ENCODE assay signal across 17 mouse cellular contexts in genomic region chr9:59310582-59311283, GRCm38 (mm10). TPM values are rescaled to one million over a fixed set of nuclear protein-coding genes. Genes with fewer than 3 reads are reported as not detected.
DNase-seq lines count a peak whose midpoint lies in the region; ATAC-seq and TF ChIP-seq lines count a peak whose summit lies in the region.
"Had no signal": no experiment of that assay in that cellular context is flagged by ENCODE, and none has a peak within 500 bp of the region (broad histone marks: within the 10 kb centered on the region; RNA-seq: fewer than 3 reads in every experiment).

No protein-coding gene starts in this region.

- 67% methylated on average over 8 of the region's 8 CpGs for WGBS in heart, adult 2 months
- 86% methylated on average over 8 of the region's 8 CpGs for WGBS in heart, embryonic 12.5 days
- 50% methylated on average over 8 of the region's 8 CpGs for WGBS in lung, postnatal 0 days

- intact Hi-C loops in heart, adult 2 months (cut with DNase I) = no loop called here

- TF ChIP-seq CTCF in heart, adult 2 months (IDR thresholded peaks at IDR 0.05) = no peak
- no peak for TF ChIP-seq CTCF in lung, postnatal 0 days (IDR thresholded peaks at IDR 0.05)

- H3K4me2 ChIP-seq in heart, embryonic 12.5 days = no peak overlapping the region
- H3K4me2 ChIP-seq in lung, postnatal 0 days (replicated peaks; ENCODE audit: low read depth, low read length) = 0 out of 2 replicates have a peak overlapping the region, but pooled peaks have one; percentile 19
- H3K4me2 ChIP-seq: hindbrain, embryonic 15.5 days; midbrain, embryonic 11.5 days had no signal

- H3K9ac ChIP-seq in heart, adult 2 months (ENCODE audit: low read depth, low read length) = no peak overlapping the region
- no peak overlapping the region for H3K9ac ChIP-seq in heart, embryonic 12.5 days
- H3K9ac ChIP-seq in lung, postnatal 0 days (replicated peaks; ENCODE audit: low read depth) = no peak overlapping the region
- H3K9ac ChIP-seq: hindbrain, embryonic 15.5 days had no signal

- H3K4me1 ChIP-seq in heart, adult 2 months (ENCODE audit: control insufficient read depth, insufficient read depth, low read length) = no peaks in the 10 kb centered on the region; the same call in 1 of the 2 replicates
- no peaks in the 10 kb centered on the region for H3K4me1 ChIP-seq in heart, embryonic 12.5 days (replicated peaks)
- H3K4me1 ChIP-seq in lung, postnatal 0 days (ENCODE audit: insufficient read depth, low read depth, low read length) = peaks cover 12% of the 10 kb centered on the region
- H3K4me1 ChIP-seq: hindbrain, embryonic 15.5 days had no signal

- no peak for TF ChIP-seq POLR2A in heart, adult 2 months (IDR thresholded peaks at IDR 0.05; ENCODE audit: insufficient read depth, low read depth, low read length)

- no peak for TF ChIP-seq EP300 in heart, adult 2 months (IDR thresholded peaks at IDR 0.05; ENCODE audit: insufficient read depth, low read depth, low read length)
- 0 out of 2 replicates have a peak, but pooled peaks have one; percentile 14 for TF ChIP-seq EP300 in lung, postnatal 0 days (IDR thresholded peaks at IDR 0.05)

- ATAC-seq in heart, embryonic 12.5 days (ENCODE audit: insufficient number of reproducible peaks, low FRiP score) = no peak
- peak; percentile 86 for ATAC-seq in lung, postnatal 0 days

- peaks cover 2% of the 10 kb centered on the region for H3K36me3 ChIP-seq in heart, adult 2 months (ENCODE audit: control insufficient read depth, insufficient read depth, low read length)
- H3K36me3 ChIP-seq in heart, embryonic 12.5 days = peaks cover 80% of the 10 kb centered on the region
- peaks cover 20% of the 10 kb centered on the region for H3K36me3 ChIP-seq in lung, postnatal 0 days (ENCODE audit: insufficient read depth, low read length)

- H3K79me2 ChIP-seq in heart, adult 2 months (replicated peaks; ENCODE audit: control insufficient read depth, insufficient read depth, low read length) = no peaks in the 10 kb centered on the region

- no peaks in the 10 kb centered on the region for H3K27me3 ChIP-seq in heart, adult 2 months (ENCODE audit: control insufficient read depth, insufficient read depth, low read length)
- no peaks in the 10 kb centered on the region for H3K27me3 ChIP-seq in heart, embryonic 12.5 days (replicated peaks)
- no peaks in the 10 kb centered on the region for H3K27me3 ChIP-seq in lung, postnatal 0 days (replicated peaks; ENCODE audit: insufficient read depth, low read length)
- H3K27me3 ChIP-seq: hindbrain, embryonic 15.5 days had no signal

- no peak for DNase-seq in heart, adult 2 months
- DNase-seq in lung, postnatal 0 days (ENCODE audit: low spot score) = peak; percentile 77
- DNase-seq in lung, postnatal 10 days = no peak
- peak; percentile 47 for DNase-seq in fibroblast of lung, adult 2 months (ENCODE audit: low read depth)
- DNase-seq in telencephalon, adult 2 months (ENCODE audit: low read depth, low spot score) = peak; percentile 10
- no peak for DNase-seq in testis, postnatal 10 days (ENCODE audit: low spot score)
- no peak for DNase-seq in embryo, embryonic 10 days (ENCODE audit: low spot score)
- DNase-seq: cerebellum, adult 9-10 months; gastrocnemius, postnatal 14 days; kidney, adult 2 months; kidney, postnatal 25 days; right cerebral cortex, postnatal 4 days had no signal

- 0 out of 2 replicates have a peak overlapping the region, but pooled peaks have one; percentile 33 for H3K27ac ChIP-seq in heart, adult 2 months
- H3K27ac ChIP-seq in heart, embryonic 12.5 days (ENCODE audit: poor library complexity, severe bottlenecking) = no peak overlapping the region
- 0 out of 2 replicates have a peak overlapping the region, but pooled peaks have one; percentile 32 for H3K27ac ChIP-seq in lung, postnatal 0 days (ENCODE audit: low read length)
- H3K27ac ChIP-seq: hindbrain, embryonic 15.5 days; macrophage had no signal

- H3K9me3 ChIP-seq in heart, embryonic 12.5 days (replicated peaks) = no peaks in the 10 kb centered on the region
- no peaks in the 10 kb centered on the region for H3K9me3 ChIP-seq in lung, postnatal 0 days (ENCODE audit: low read length)
- H3K9me3 ChIP-seq: hindbrain, embryonic 15.5 days had no signal

- no peak overlapping the region for H3K4me3 ChIP-seq in heart, adult 2 months
- H3K4me3 ChIP-seq in heart, embryonic 12.5 days = no peak overlapping the region
- no peak overlapping the region for H3K4me3 ChIP-seq in lung, postnatal 0 days (ENCODE audit: low read depth, low read length)
- H3K4me3 ChIP-seq: erythroblast, embryonic 14.5 days; hindbrain, embryonic 15.5 days had no signal

RNA-seq across cellular contexts. Expression of gene Adpgk, which starts 19.4 kb away (rescaled TPM):
- total RNA-seq in heart, adult 2 months (2021) = 1 to 10 TPM; 7.7 to 7.8 TPM
- 6.6 and 8.1 TPM in 2 replicates for polyA plus RNA-seq in heart, adult 2 months (2012; rRNA removed)
- polyA plus RNA-seq in heart, embryonic 12.5 days (2016; fragmentation: Nextera tagmentation; extraction: Ambion mirVana) = 31.2 and 31.6 TPM in 2 replicates
- 26.6 and 26.7 TPM in 2 replicates for polyA plus RNA-seq in lung, postnatal 0 days (2015; fragmentation: Nextera tagmentation; extraction: Ambion mirVana)

RNA-seq across cellular contexts. Expression of gene Bbs4, which starts 42.6 kb away (rescaled TPM):
- 1 to 10 TPM; 2.3 to 2.5 TPM for total RNA-seq in heart, adult 2 months (2021)
- polyA plus RNA-seq in heart, adult 2 months (2012; rRNA removed) = 1.7 and 2.8 TPM in 2 replicates
- 6.6 and 6.9 TPM in 2 replicates for polyA plus RNA-seq in heart, embryonic 12.5 days (2016; fragmentation: Nextera tagmentation; extraction: Ambion mirVana)
- 13.3 and 15.8 TPM in 2 replicates for polyA plus RNA-seq in lung, postnatal 0 days (2015; fragmentation: Nextera tagmentation; extraction: Ambion mirVana)

Comparison
In these comparisons a context has a peak if more than half of its experiments do, and no peak if none do; other contexts are left out.
1. DNase-seq: peak in lung, postnatal 0 days (single experiment), fibroblast of lung, adult 2 months (single experiment) and telencephalon, adult 2 months (single experiment); none in heart, adult 2 months (0 of 2), lung, postnatal 10 days (single experiment), testis, postnatal 10 days (single experiment) and embryo, embryonic 10 days (single experiment).